Mouse (Mus musculus) bone marrow macrophage, adult 2 months (primary cell): ENCODE measurements around the gene Sspo.

ENCODE experiments used
- CTCF ChIP-seq: IDR thresholded peaks from 2 replicates; pipeline ENCODE4 v1.5.1; 2012; ENCODE audit warnings: low read depth, mild to moderate bottlenecking, low read length, moderate library complexity
- POLR2A ChIP-seq: IDR thresholded peaks from 2 replicates; pipeline ENCODE4 v1.6.1; 2012; ENCODE audit warnings: mild to moderate bottlenecking, low read depth, low read length, borderline replicate concordance

GRCm38 (mm10) chr6:48537105-48537954, 89.3 kb downstream of the Sspo start, which contains the start of gene Atp6v0e2:
- no peak for TF ChIP-seq CTCF
- no peak for TF ChIP-seq POLR2A
